Mouse (Mus musculus) CH12.LX (cell line): ENCODE measurements around the gene 2610318N02Rik. TPM values are rescaled to one million over a fixed set of nuclear protein-coding genes. Genes with fewer than 3 reads are reported as not detected.

Experiments
- DNase-seq: peaks from one replicate; pipeline ENCODE4 v3.0.0-alpha.2; 2013; ENCODE audit errors: extremely low read depth
- H3K27ac ChIP-seq: 2 replicates; pipeline ENCODE4 v1.5.1; 2012; ENCODE audit warnings: low read depth, mild to moderate bottlenecking, control low read depth, moderate library complexity; ENCODE audit not compliant: insufficient read depth
- H3K27me3 ChIP-seq: replicated peaks from 2 replicates; pipeline ENCODE3; 2012; ENCODE audit warnings: inconsistent platforms
- H3K36me3 ChIP-seq, 2 experiments: replicated peaks in 1 of 2; 2 replicates each; pipeline versions ENCODE3 to v1.6.1; 2012; ENCODE audit warnings: inconsistent platforms in 1 of 2, low read length in 1 of 2, mild to moderate bottlenecking in 1 of 2, mixed read lengths in 1 of 2, moderate library complexity in 1 of 2; ENCODE audit not compliant: control insufficient read depth in 1 of 2, insufficient read depth in 1 of 2
- H3K4me1 ChIP-seq, 2 experiments: 2 replicates each; pipeline ENCODE4 v1.6.1; 2012; ENCODE audit warnings: inconsistent platforms in 1 of 2, moderate library complexity in 1 of 2; ENCODE audit not compliant: insufficient read depth in 2 of 2, control insufficient read depth in 1 of 2
- H3K4me2 ChIP-seq: 2 replicates; pipeline ENCODE4 v1.6.1; 2012; ENCODE audit warnings: low read depth, mild to moderate bottlenecking, control low read depth; ENCODE audit not compliant: poor library complexity, insufficient read depth, severe bottlenecking
- H3K4me3 ChIP-seq, 3 experiments: fragments of 150-350 bp in 1 of 3; sonication (generic) in 1 of 3; replicated peaks in 1 of 3; 2 replicates each; pipeline versions ENCODE3 to v1.5.1; 2011 to 2012; ENCODE audit warnings: low read depth in 2 of 3, low read length in 2 of 3, mild to moderate bottlenecking in 2 of 3, moderate library complexity in 2 of 3, control low read depth in 1 of 3, improper control_type of control experiment in 1 of 3, inconsistent platforms in 1 of 3, mixed read lengths in 1 of 3; ENCODE audit not compliant: poor library complexity in 1 of 3
- H3K79me2 ChIP-seq: replicated peaks from 2 replicates; pipeline ENCODE4 v1.6.1; 2012; ENCODE audit warnings: mild to moderate bottlenecking, moderate library complexity; ENCODE audit not compliant: control insufficient read depth, poor library complexity, insufficient read depth, severe bottlenecking; ENCODE audit errors: extremely low read depth
- H3K9ac ChIP-seq: 2 replicates; pipeline ENCODE4 v1.6.1; 2012; ENCODE audit warnings: low read depth, mild to moderate bottlenecking, control low read depth, moderate library complexity; ENCODE audit not compliant: insufficient read depth
- H3K9me3 ChIP-seq: replicated peaks from 2 replicates; pipeline ENCODE3; 2012; ENCODE audit warnings: low read length, inconsistent platforms, mixed read lengths
- CHD1 ChIP-seq: IDR thresholded peaks from 2 replicates; pipeline ENCODE4 v1.6.1; 2012; ENCODE audit warnings: low read depth, low read length, improper control_type of control experiment, inconsistent platforms
- CHD2 ChIP-seq: IDR thresholded peaks from 2 replicates; pipeline ENCODE4 v1.6.1; 2011; ENCODE audit warnings: low read length, improper control_type of control experiment
- E2F4 ChIP-seq: IDR thresholded peaks from 2 replicates; pipeline ENCODE4 v1.6.1; 2011; ENCODE audit warnings: low read depth, low read length, improper control_type of control experiment; ENCODE audit not compliant: insufficient replicate concordance
- ELF1 ChIP-seq: IDR thresholded peaks from 2 replicates; pipeline ENCODE4 v1.6.1; 2014; ENCODE audit warnings: low read depth, mild to moderate bottlenecking, inconsistent platforms, low read length, improper control_type of control experiment
- EP300 ChIP-seq: IDR thresholded peaks from 2 replicates; pipeline ENCODE4 v1.6.1; 2011; ENCODE audit warnings: low read length, improper control_type of control experiment
- ETS1 ChIP-seq: conservative IDR thresholded peaks from 2 replicates; pipeline ENCODE4 v1.6.1; 2012; ENCODE audit warnings: low read depth, mild to moderate bottlenecking, inconsistent platforms, low read length, improper control_type of control experiment, moderate library complexity
- IRF4 ChIP-seq: IDR thresholded peaks from 2 replicates; pipeline ENCODE4 v1.6.1; 2014; ENCODE audit warnings: low read depth, mild to moderate bottlenecking, inconsistent platforms, low read length, improper control_type of control experiment
- JUND ChIP-seq: conservative IDR thresholded peaks from 2 replicates; pipeline ENCODE4 v1.6.1; 2011; ENCODE audit warnings: low read depth, low read length, improper control_type of control experiment
- KAT2A ChIP-seq: IDR thresholded peaks from 2 replicates; pipeline ENCODE4 v1.6.1; 2012; ENCODE audit warnings: low read length, improper control_type of control experiment, inconsistent platforms; ENCODE audit not compliant: insufficient replicate concordance
- MAFK ChIP-seq: IDR thresholded peaks from 2 replicates; pipeline ENCODE4 v1.6.1; 2011; ENCODE audit warnings: low read length, improper control_type of control experiment; ENCODE audit not compliant: insufficient replicate concordance
- MAX ChIP-seq: IDR thresholded peaks from 2 replicates; pipeline ENCODE4 v1.6.1; 2011; ENCODE audit warnings: low read length, improper control_type of control experiment
- MEF2A ChIP-seq: IDR thresholded peaks from 2 replicates; pipeline ENCODE4 v1.6.1; 2014; ENCODE audit warnings: low read depth, mild to moderate bottlenecking, inconsistent platforms, low read length, improper control_type of control experiment, borderline replicate concordance
- MYC ChIP-seq: IDR thresholded peaks from 2 replicates; pipeline ENCODE4 v1.6.1; 2011; ENCODE audit warnings: low read depth, mild to moderate bottlenecking, improper control_type of control experiment, low read length
- NELFE ChIP-seq: IDR thresholded peaks from 2 replicates; pipeline ENCODE4 v1.6.1; 2011; ENCODE audit warnings: low read depth, low read length, improper control_type of control experiment
- NRF1 ChIP-seq: IDR thresholded peaks from 2 replicates; pipeline ENCODE4 v1.6.1; 2014; ENCODE audit warnings: low read depth, mild to moderate bottlenecking, inconsistent platforms, low read length, improper control_type of control experiment, moderate library complexity
- PAX5 ChIP-seq: IDR thresholded peaks from 2 replicates; pipeline ENCODE4 v1.6.1; 2012; ENCODE audit warnings: low read length, inconsistent platforms, mixed read lengths
- POLR2AphosphoS2 ChIP-seq: IDR thresholded peaks from 2 replicates; pipeline ENCODE4 v1.6.1; 2011; ENCODE audit warnings: low read depth, low read length, improper control_type of control experiment
- RAD21 ChIP-seq: IDR thresholded peaks from 2 replicates; pipeline ENCODE4 v1.6.1; 2011; ENCODE audit warnings: low read depth, mild to moderate bottlenecking, low read length, improper control_type of control experiment, moderate library complexity
- RCOR1 ChIP-seq: conservative IDR thresholded peaks from 2 replicates; pipeline ENCODE4 v1.6.1; 2012; ENCODE audit warnings: low read depth, mild to moderate bottlenecking, inconsistent platforms, low read length, improper control_type of control experiment
- SIN3A ChIP-seq: IDR thresholded peaks from 2 replicates; pipeline ENCODE4 v1.6.1; 2012; ENCODE audit warnings: low read length, improper control_type of control experiment, inconsistent platforms
- TBP ChIP-seq: conservative IDR thresholded peaks from 2 replicates; pipeline ENCODE4 v1.6.1; 2011; ENCODE audit warnings: low read depth, low read length, improper control_type of control experiment
- TCF12 ChIP-seq: IDR thresholded peaks from 2 replicates; pipeline ENCODE4 v1.6.1; 2014; ENCODE audit warnings: low read depth, mild to moderate bottlenecking, inconsistent platforms, low read length, improper control_type of control experiment
- UBTF ChIP-seq: IDR thresholded peaks from 2 replicates; pipeline ENCODE4 v1.6.1; 2012; ENCODE audit warnings: low read depth, mild to moderate bottlenecking, inconsistent platforms, low read length, improper control_type of control experiment, moderate library complexity
- USF1 ChIP-seq: IDR thresholded peaks from 2 replicates; pipeline ENCODE4 v1.6.1; 2014; ENCODE audit warnings: low read depth, mild to moderate bottlenecking, inconsistent platforms, low read length, improper control_type of control experiment
- USF2 ChIP-seq: conservative IDR thresholded peaks from 2 replicates; pipeline ENCODE4 v1.6.1; 2011; ENCODE audit warnings: low read depth, low read length, improper control_type of control experiment
- ZKSCAN1 ChIP-seq: IDR thresholded peaks from 2 replicates; pipeline ENCODE4 v1.6.1; 2012; ENCODE audit warnings: low read depth, inconsistent platforms, low read length, improper control_type of control experiment, borderline replicate concordance
- ZNF384 ChIP-seq: IDR thresholded peaks from 2 replicates; pipeline ENCODE4 v1.6.1; 2012; ENCODE audit warnings: low read depth, low read length, improper control_type of control experiment, inconsistent platforms
- dilution Hi-C: fragments of 300-500 bp; cut with MboI; formaldehyde crosslinking; loops from 2 replicates; pipeline ENCODE4 v1.14.3; 2020; ENCODE audit warnings: low sequenced_read_pairs; ENCODE audit not compliant: extremely low pct_unique_long_range_greater_than_20kb, extremely low pct_ligation_motif_present
- in situ Hi-C: fragments of 300-500 bp; cut with MboI; formaldehyde crosslinking; loops from 3 replicates; pipeline ENCODE4 v1.14.3; 2019; ENCODE audit warnings: low sequenced_read_pairs, low pct_ligation_motif_present, low pct_unique_long_range_greater_than_20kb, mixed read lengths
- polyA plus RNA-seq: library from polyadenylated mRNA; unstranded; fragments of >175 nt; gene quantifications from 2 replicates; pipeline ENCODE4 v1.2.1, GENCODE M21; 2012; ENCODE audit warnings: low read depth; ENCODE audit not compliant: insufficient read length
- total RNA-seq, 2 experiments: library from RNA; depleted of rRNA; stranded (reverse); fragments of 300-350 nt in 1 of 2; fragments of >200 nt in 1 of 2; gene quantifications; 2 replicates each; pipeline ENCODE4 v1.2.3; 2012 to 2014

Gene 2610318N02Rik
- total and polyA plus RNA-seq, 3 experiments, result 21.0 to 78.4 (median 33.3) TPM

GRCm38 (mm10) chr16:17076301-17076700 is 48.7 kb downstream of the 2610318N02Rik start:
- Histone ChIP-seq H3K36me3 (peaks cover under 1 to 5% of the 10 kb centered on the region in 2 experiments), H3K9ac (no peak overlapping the region), H3K27me3 (peaks cover 11% of the 10 kb centered on the region), H3K4me2 (no peak overlapping the region), H3K27ac (no peak overlapping the region), H3K4me1 (peaks cover 7 to 12% of the 10 kb centered on the region in 2 experiments), H3K9me3 (peaks cover 7% of the 10 kb centered on the region), H3K79me2 (no peaks in the 10 kb centered on the region), H3K4me3 (no peak overlapping the region)
- in situ Hi-C loops, result loop anchor here (10.0 kb wide), 1 partner anchor 152 kb away; no protein-coding TSS in a partner anchor
- no peak for TF ChIP-seq TCF12
- no peak for TF ChIP-seq IRF4
- TF ChIP-seq UBTF, result no peak
- no peak for TF ChIP-seq MEF2A
- no peak for TF ChIP-seq RCOR1
- no peak for TF ChIP-seq ZNF384
- no peak for TF ChIP-seq SIN3A
- TF ChIP-seq RAD21, result no peak
- no peak for TF ChIP-seq MYC
- no peak for TF ChIP-seq USF2
- no peak for TF ChIP-seq MAFK
- TF ChIP-seq USF1, result no peak
- TF ChIP-seq JUND, result no peak
- TF ChIP-seq MAX, result no peak
- TF ChIP-seq ETS1, result no peak
- TF ChIP-seq NRF1, result no peak
- no peak for TF ChIP-seq CHD2
- TF ChIP-seq TBP, result no peak
- no peak for TF ChIP-seq PAX5
- dilution Hi-C loops, result no loop called here
- DNase-seq, result no peak

GRCm38 (mm10) chr16:17073000-17073399 is 52.0 kb downstream of the 2610318N02Rik start:
- dilution Hi-C loops (no loop called here), in situ Hi-C loops (loop anchor here (10.0 kb wide), 1 partner anchor 148 kb away; no protein-coding TSS in a partner anchor)
- no peak overlapping the region for H3K9ac ChIP-seq
- H3K4me1 ChIP-seq, result peaks cover 10 to 21% of the 10 kb centered on the region in 2 experiments
- H3K9me3 ChIP-seq, result peaks cover 12% of the 10 kb centered on the region
- TF ChIP-seq USF2, result no peak
- TF ChIP-seq EP300, result no peak
- TF ChIP-seq ETS1, result no peak
- TF ChIP-seq MAX, result no peak
- no peak for TF ChIP-seq USF1
- TF ChIP-seq MYC, result no peak
- no peak for TF ChIP-seq ELF1
- TF ChIP-seq POLR2AphosphoS2, result no peak
- no peak for TF ChIP-seq E2F4
- no peak for TF ChIP-seq JUND
- TF ChIP-seq NELFE, result no peak
- TF ChIP-seq MEF2A, result no peak
- TF ChIP-seq ZKSCAN1, result no peak
- TF ChIP-seq IRF4, result no peak
- TF ChIP-seq TBP, result no peak
- TF ChIP-seq KAT2A, result no peak
- TF ChIP-seq ZNF384, result no peak
- no peak for TF ChIP-seq CHD1
- H3K4me2 ChIP-seq, result no peak overlapping the region
- no peaks in the 10 kb centered on the region for H3K36me3 ChIP-seq
- DNase-seq, result no peak
- no peak overlapping the region for H3K27ac ChIP-seq
- H3K79me2 ChIP-seq, result no peaks in the 10 kb centered on the region
- peaks cover 27% of the 10 kb centered on the region for H3K27me3 ChIP-seq
- H3K4me3 ChIP-seq, result no peak overlapping the region
